Mouse (Mus musculus) neural tube, embryonic 11.5 days (tissue): ENCODE results near the gene Rinl. TPM values are rescaled to one million over a fixed set of nuclear protein-coding genes. Genes with fewer than 3 reads are reported as not detected.

Experiments used
- ATAC-seq: fragments of 200-750 bp; cut with Nextera tagmentation; 2 replicates; pipeline ENCODE4 v1.8.0; 2017; ENCODE audit warnings: moderate number of reproducible peaks, mild to moderate bottlenecking, moderate TSS enrichment, moderate library complexity; ENCODE audit not compliant: insufficient read depth, low FRiP score, low TSS enrichment
- DNase-seq: peaks from one replicate; pipeline ENCODE4 v3.0.0-alpha.2; 2015; ENCODE audit warnings: low spot score
- H3K27ac ChIP-seq: fragments of 300-500 bp; sonication (generic); 2 replicates; pipeline ENCODE4 v1.5.1; 2014; ENCODE audit warnings: low read depth, mild to moderate bottlenecking, low read length
- H3K27me3 ChIP-seq: fragments of 300-500 bp; sonication (generic); 2 replicates; pipeline ENCODE4 v1.6.1; 2014; ENCODE audit warnings: mild to moderate bottlenecking, low read length, mixed read lengths; ENCODE audit not compliant: control insufficient read depth, insufficient read depth
- H3K36me3 ChIP-seq: fragments of 300-500 bp; sonication (generic); 2 replicates; pipeline ENCODE4 v1.6.1; 2014; ENCODE audit warnings: mild to moderate bottlenecking, low read length, moderate library complexity, mixed read lengths; ENCODE audit not compliant: control insufficient read depth, insufficient read depth
- H3K4me1 ChIP-seq: fragments of 300-500 bp; sonication (generic); 2 replicates; pipeline ENCODE4 v1.6.1; 2014; ENCODE audit warnings: low read length, mixed read lengths; ENCODE audit not compliant: control insufficient read depth, insufficient read depth
- H3K4me2 ChIP-seq: fragments of 300-500 bp; sonication (generic); 2 replicates; pipeline ENCODE4 v1.6.1; 2014; ENCODE audit warnings: low read depth, mild to moderate bottlenecking, moderate library complexity
- H3K4me3 ChIP-seq: fragments of 300-500 bp; sonication (generic); 2 replicates; pipeline ENCODE4 v1.5.1; 2014; ENCODE audit warnings: low read depth, low read length
- H3K9ac ChIP-seq: fragments of 300-500 bp; sonication (generic); 2 replicates; pipeline ENCODE4 v1.6.1; 2014; ENCODE audit warnings: mild to moderate bottlenecking, low read length
- H3K9me3 ChIP-seq: fragments of 300-500 bp; sonication (generic); 2 replicates; pipeline ENCODE4 v1.6.1; 2016; ENCODE audit warnings: low read length; ENCODE audit not compliant: control insufficient read depth
- WGBS: fragments of 180-500 bp; shearing (Covaris S2); extraction: QIAGEN DNeasy Blood & Tissue Kit; methylation state at CpG from one replicate; pipeline ENCODE4 v1.1.7; 2014; 5-methylcytosine and 5-hydroxymethylcytosine counted together
- polyA plus RNA-seq: library from polyadenylated mRNA; unstranded; fragments of >200 nt; fragmentation: Nextera tagmentation; extraction: Ambion mirVana; gene quantifications from 2 replicates; pipeline ENCODE4 v1.2.1, GENCODE M21; 2014

The Rinl gene
- polyA plus RNA-seq, 1 experiment from 2014 or later, result 2.6 TPM

DNA sequence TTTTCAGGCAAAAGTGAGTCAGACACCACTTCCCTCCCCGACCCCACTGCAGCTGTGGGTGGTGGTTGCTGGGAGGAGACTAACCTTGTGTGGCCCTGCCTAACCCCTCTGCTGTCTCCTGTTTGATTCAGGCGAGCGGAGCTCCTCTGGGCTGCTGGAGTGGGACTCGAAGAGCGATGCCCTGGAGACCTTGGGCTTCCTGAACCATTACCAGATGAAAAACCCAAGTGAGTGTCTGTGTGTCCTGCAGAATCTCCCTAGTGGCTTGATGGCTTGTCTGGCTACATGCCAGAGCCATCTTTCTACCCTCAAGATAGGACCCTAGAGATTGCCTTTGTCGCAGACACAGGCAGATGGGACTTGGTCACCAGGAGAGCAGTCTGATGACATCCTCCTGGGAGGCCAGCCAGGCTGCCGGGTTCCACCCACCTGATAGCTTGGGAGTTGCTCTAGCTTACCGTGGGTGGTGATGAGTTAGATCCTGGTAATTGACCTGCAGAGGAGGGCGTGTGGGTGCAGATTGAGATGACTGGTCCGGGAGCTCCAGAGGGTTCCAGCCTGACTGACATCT, 32.6 kb downstream of the Rinl start:
- Histone ChIP-seq H3K4me3 (no peak overlapping the region), H3K27me3 (no peaks in the 10 kb centered on the region), H3K4me2 (no peak overlapping the region), H3K36me3 (peaks cover 43% of the 10 kb centered on the region), H3K4me1 (peaks cover 25% of the 10 kb centered on the region), H3K9ac (no peak overlapping the region), H3K9me3 (no peaks in the 10 kb centered on the region), H3K27ac (peak overlapping the region; percentile 75)
- 68% methylated on average over 10 of the region's 10 CpGs for WGBS
- ATAC-seq (no peak), DNase-seq (no peak)

- 0 out of 2 replicates have a peak overlapping the region, but pooled peaks have one; percentile 6 for H3K27ac ChIP-seq
- H3K4me2 ChIP-seq, result no peak overlapping the region
- ATAC-seq (no peak), DNase-seq (no peak)
- H3K27me3 ChIP-seq, result no peaks in the 10 kb centered on the region
- H3K4me1 ChIP-seq, result peaks cover 22% of the 10 kb centered on the region
- H3K9ac ChIP-seq, result no peak overlapping the region
- no peak overlapping the region for H3K4me3 ChIP-seq
- H3K36me3 ChIP-seq, result peaks cover 36% of the 10 kb centered on the region
- WGBS, result 83% methylated on average over 1 of the region's 1 CpGs
- no peaks in the 10 kb centered on the region for H3K9me3 ChIP-seq
Observed at GRCm38 (mm10) chr7:28822556-28822955, 33.8 kb downstream of the Rinl start.

DNA sequence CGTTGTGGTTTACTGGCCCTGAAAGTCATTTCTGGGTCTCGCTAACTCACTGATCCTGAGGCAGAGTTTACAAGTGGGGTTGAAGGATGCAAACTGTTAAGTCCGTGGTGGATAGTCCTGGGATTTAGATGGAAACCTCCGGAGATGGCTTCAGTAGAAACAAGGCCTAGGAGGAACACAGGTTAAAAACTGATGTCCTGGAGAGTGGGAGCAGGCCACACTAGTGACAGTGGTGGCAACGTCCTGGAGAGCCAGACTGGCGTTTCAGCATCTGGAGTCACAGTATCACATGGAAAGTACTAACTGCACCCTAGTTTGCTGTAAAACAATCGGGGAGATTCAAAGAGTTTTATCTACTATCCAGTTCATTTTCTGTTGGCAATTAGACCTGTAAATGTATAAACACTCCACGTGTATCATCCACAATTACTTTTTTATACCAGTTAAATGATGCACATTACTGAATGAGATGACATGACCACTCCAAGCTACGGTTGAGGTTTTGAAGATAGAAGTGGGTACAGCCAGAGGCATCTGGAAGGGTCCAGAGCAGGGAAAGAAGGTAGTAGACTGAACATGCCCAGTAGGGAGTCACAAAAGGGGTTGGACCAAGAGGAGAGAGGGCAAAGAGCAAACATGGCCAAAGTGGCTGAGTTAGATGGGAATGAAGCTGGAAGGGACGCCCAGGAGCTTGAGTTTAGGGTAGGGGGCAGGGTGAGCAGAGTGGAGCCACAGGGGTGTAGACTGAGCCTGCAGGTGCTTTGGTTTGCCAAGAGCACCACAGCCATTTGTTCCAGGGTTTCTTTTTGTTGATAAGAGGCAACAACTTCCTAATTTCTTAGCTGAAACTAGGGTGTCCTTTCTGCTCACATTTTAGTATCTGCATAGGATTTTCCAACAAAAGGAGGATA, 34.5 kb downstream of the Rinl start:
- H3K4me2 ChIP-seq, result no peak overlapping the region
- 59% methylated on average over 10 of the region's 10 CpGs for WGBS
- H3K36me3 ChIP-seq, result peaks cover 32% of the 10 kb centered on the region
- H3K27me3 ChIP-seq, result no peaks in the 10 kb centered on the region
- H3K9me3 ChIP-seq, result no peaks in the 10 kb centered on the region
- ATAC-seq (no peak), DNase-seq (no peak)
- no peak overlapping the region for H3K9ac ChIP-seq
- H3K27ac ChIP-seq, result 0 out of 2 replicates have a peak overlapping the region, but pooled peaks have one; percentile 20
- no peak overlapping the region for H3K4me3 ChIP-seq
- H3K4me1 ChIP-seq, result peaks cover 19% of the 10 kb centered on the region

DNA sequence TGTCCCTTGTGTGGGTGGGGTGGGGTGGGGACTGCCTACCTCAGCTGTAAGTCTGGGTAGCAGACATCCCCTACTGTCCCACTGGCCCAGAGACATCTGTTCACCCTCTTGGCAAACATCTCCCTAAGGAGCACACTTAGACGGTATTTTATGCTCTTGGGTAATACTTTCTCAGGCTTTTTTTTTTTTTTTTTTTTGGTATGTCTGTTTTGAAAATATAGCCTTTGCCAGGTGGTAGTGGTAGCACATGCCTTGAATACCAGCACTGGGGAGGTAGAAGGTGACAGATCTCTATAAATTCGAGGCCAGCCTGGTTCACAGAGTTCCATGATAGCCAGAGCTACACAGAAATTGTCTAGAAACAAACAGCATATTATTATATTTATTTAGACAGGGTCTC, 35.2 kb downstream of the Rinl start:
- no peak overlapping the region for H3K9ac ChIP-seq
- 65% methylated on average over 2 of the region's 2 CpGs for WGBS
- no peaks in the 10 kb centered on the region for H3K27me3 ChIP-seq
- no peak overlapping the region for H3K27ac ChIP-seq
- ATAC-seq (no peak), DNase-seq (no peak)
- H3K4me3 ChIP-seq, result no peak overlapping the region
- H3K4me1 ChIP-seq, result peaks cover 17% of the 10 kb centered on the region
- no peaks in the 10 kb centered on the region for H3K9me3 ChIP-seq
- no peak overlapping the region for H3K4me2 ChIP-seq
- peaks cover 27% of the 10 kb centered on the region for H3K36me3 ChIP-seq

DNA sequence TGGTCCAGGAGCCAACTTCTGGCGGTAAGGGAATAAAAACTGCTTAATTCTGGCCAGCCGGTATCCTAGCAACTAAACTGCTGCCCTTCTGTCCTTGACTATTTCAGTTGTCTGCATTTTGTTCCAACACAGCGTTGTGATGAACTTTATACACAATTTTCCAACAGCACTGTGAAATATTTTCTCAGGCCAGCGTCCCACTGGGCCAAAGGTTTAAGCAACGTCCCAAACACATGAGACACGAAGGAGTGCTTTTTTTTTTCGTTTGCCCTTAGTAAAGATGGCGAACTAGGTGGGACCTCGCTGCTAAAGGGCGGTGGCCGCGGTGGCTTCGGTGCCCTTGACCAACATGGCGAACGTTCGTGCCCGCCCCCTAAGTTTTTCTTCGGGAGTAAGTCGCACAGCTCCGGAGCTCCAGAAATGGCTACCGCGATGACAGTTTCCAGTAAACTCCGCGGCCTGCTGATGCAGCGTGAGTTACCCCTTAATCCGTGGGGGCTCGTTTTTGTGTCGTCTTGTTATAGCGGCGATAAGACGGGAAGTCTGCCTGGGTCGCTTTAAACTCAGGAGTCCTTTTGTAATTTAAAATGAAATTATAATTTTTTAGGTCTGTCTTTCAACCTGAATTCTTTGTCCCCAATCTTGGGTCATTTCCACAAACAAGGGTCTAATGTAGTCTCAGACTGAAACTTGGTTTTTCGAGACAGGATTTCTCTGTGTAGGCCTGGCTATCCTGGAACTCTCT, 36.3 kb downstream of the Rinl start, which contains the start of gene Ech1:
Ech1 (plus strand) TSS at position 277 of the 745 bp plus-strand sequence.
- Histone ChIP-seq H3K9me3 (no peaks in the 10 kb centered on the region), H3K27ac (peak within 1 kb of the TSS; percentile 64), H3K4me2 (peak within 1 kb of the TSS; percentile 58), H3K4me3 (peak within 1 kb of the TSS; percentile 39), H3K36me3 (peaks cover 22% of the 10 kb centered on the region), H3K9ac (peak within 1 kb of the TSS; percentile 58), H3K27me3 (no peaks in the 10 kb centered on the region), H3K4me1 (peaks cover 10% of the 10 kb centered on the region)
- WGBS, result 2% methylated on average over 33 of the region's 33 CpGs
- peak; percentile 62; the same call in 1 of the 2 replicates for ATAC-seq
- DNase-seq, result peak; percentile 90

GRCm38 (mm10) chr7:28825686-28826401, 37.1 kb downstream of the Rinl start:
- Histone ChIP-seq H3K27me3 (no peaks in the 10 kb centered on the region), H3K27ac (no peak overlapping the region), H3K4me2 (peak overlapping the region; percentile 58), H3K36me3 (peaks cover 14% of the 10 kb centered on the region), H3K9me3 (no peaks in the 10 kb centered on the region), H3K9ac (peak overlapping the region; percentile 58), H3K4me1 (peaks cover 3% of the 10 kb centered on the region), H3K4me3 (peak overlapping the region; percentile 39)
- no peak for DNase-seq
- WGBS, result 68% methylated on average over 11 of the region's 11 CpGs
- no peak for ATAC-seq

GRCm38 (mm10) chr7:28826402-28826772, 37.6 kb downstream of the Rinl start:
- H3K4me1 ChIP-seq, result no peaks in the 10 kb centered on the region
- no peak overlapping the region for H3K9ac ChIP-seq
- H3K27me3 ChIP-seq, result no peaks in the 10 kb centered on the region
- H3K9me3 ChIP-seq, result no peaks in the 10 kb centered on the region
- H3K27ac ChIP-seq, result no peak overlapping the region
- no peak for ATAC-seq
- DNase-seq, result no peak
- H3K4me2 ChIP-seq, result no peak overlapping the region
- H3K4me3 ChIP-seq, result no peak overlapping the region
- H3K36me3 ChIP-seq, result peaks cover 9% of the 10 kb centered on the region
- WGBS, result 94% methylated on average over 7 of the region's 7 CpGs

DNA sequence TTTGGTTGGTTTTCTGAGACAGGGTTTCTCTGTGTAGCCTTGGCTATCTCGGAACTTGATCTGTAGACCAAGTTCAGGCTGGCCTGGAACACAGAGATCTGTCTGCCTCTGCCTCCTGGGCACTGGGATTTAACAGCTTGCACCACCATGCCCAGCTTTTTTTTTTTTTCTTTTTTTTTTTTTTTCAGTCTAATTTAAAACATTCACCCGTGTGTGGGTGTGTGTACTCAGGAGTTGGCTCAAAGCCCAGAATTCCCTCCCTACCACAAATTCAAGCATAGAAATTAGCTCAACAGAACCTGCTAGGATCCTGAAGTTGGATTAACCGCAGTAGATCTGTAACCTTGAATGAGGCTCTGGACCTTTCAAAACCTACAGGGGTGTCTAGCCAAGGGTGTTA, 38.6 kb downstream of the Rinl start:
- Histone ChIP-seq H3K27me3 (no peaks in the 10 kb centered on the region), H3K36me3 (peaks cover 2% of the 10 kb centered on the region), H3K27ac (no peak overlapping the region), H3K4me1 (no peaks in the 10 kb centered on the region), H3K9me3 (no peaks in the 10 kb centered on the region), H3K9ac (no peak overlapping the region), H3K4me2 (no peak overlapping the region), H3K4me3 (no peak overlapping the region)
- 83% methylated on average over 3 of the region's 3 CpGs for WGBS
- no peak for ATAC-seq
- no peak for DNase-seq
